Mouse (Mus musculus) ES-Bruce4 (cell line): ENCODE data around the gene Ociad2.

ENCODE experiments used
- CTCF ChIP-seq: IDR thresholded peaks from one replicate; pipeline ENCODE4 v1.8.1; 2011; ENCODE audit warnings: low read depth, low read length
- EP300 ChIP-seq: IDR thresholded peaks from 2 replicates; pipeline ENCODE4 v1.6.1; 2011; ENCODE audit warnings: low read depth, low read length; ENCODE audit not compliant: insufficient read depth

- TF ChIP-seq CTCF: no peak
- TF ChIP-seq EP300: no peak
Observed at GRCm38 (mm10) chr5:73342701-73343355, 2.0 kb upstream of the Ociad2 start.
